Mouse (Mus musculus) lung, embryonic 15.5 days (tissue): Measurements from ENCODE around the gene Ceacam13. TPM values are rescaled to one million over a fixed set of nuclear protein-coding genes. Genes with fewer than 3 reads are reported as not detected.
"Not testable (repeated sequence)": the region's sequence is repeated elsewhere in the genome, so short reads cannot be mapped to it uniquely, and the experiment has no call there.

ENCODE experiments used
- ATAC-seq: fragments of 200-750 bp; cut with Nextera tagmentation; 2 replicates; pipeline ENCODE4 v1.8.0; 2017; ENCODE audit warnings: moderate number of reproducible peaks, borderline replicate concordance; ENCODE audit not compliant: low FRiP score, low TSS enrichment; ENCODE audit errors: extremely low read depth
- H3K27ac ChIP-seq: fragments of 300-500 bp; sonication (generic); 2 replicates; pipeline ENCODE4 v1.5.1; 2015; ENCODE audit warnings: moderate library complexity, mild to moderate bottlenecking, inconsistent platforms
- H3K27me3 ChIP-seq: fragments of 300-500 bp; sonication (generic); 2 replicates; pipeline ENCODE4 v1.6.1; 2015; ENCODE audit warnings: inconsistent platforms
- H3K36me3 ChIP-seq: fragments of 300-500 bp; sonication (generic); 2 replicates; pipeline ENCODE4 v1.6.1; 2015; ENCODE audit warnings: inconsistent platforms
- H3K4me1 ChIP-seq: fragments of 300-500 bp; sonication (generic); 2 replicates; pipeline ENCODE4 v1.6.1; 2015; ENCODE audit warnings: inconsistent platforms
- H3K4me2 ChIP-seq: fragments of 300-500 bp; sonication (generic); 2 replicates; pipeline ENCODE4 v1.6.1; 2015; ENCODE audit warnings: inconsistent platforms, mild to moderate bottlenecking, moderate library complexity
- H3K4me3 ChIP-seq: fragments of 300-500 bp; sonication (generic); 2 replicates; pipeline ENCODE4 v1.5.1; 2015; ENCODE audit warnings: mild to moderate bottlenecking, inconsistent platforms
- H3K9ac ChIP-seq: fragments of 300-500 bp; sonication (generic); 2 replicates; pipeline ENCODE4 v1.6.1; 2015; ENCODE audit warnings: inconsistent platforms
- H3K9me3 ChIP-seq: fragments of 300-500 bp; sonication (generic); 2 replicates; pipeline ENCODE4 v1.6.1; 2016; ENCODE audit warnings: inconsistent platforms
- WGBS: fragments of 180-500 bp; shearing (Covaris S2); methylation state at CpG from one replicate; pipeline ENCODE4 v1.1.7; 2015; 5-methylcytosine and 5-hydroxymethylcytosine counted together
- microRNA-seq: library from miRNA; unstranded; fragments of <30 nt; microRNA quantifications from one replicate; pipeline ENCODE4, GENCODE M21; 2016
- polyA plus RNA-seq: library from polyadenylated mRNA; unstranded; fragments of >200 nt; fragmentation: Nextera tagmentation; extraction: Ambion mirVana; gene quantifications from 2 replicates; pipeline ENCODE4 v1.2.1, GENCODE M21; 2015

Ceacam13 gene
- not detected in 2 replicates for polyA plus RNA-seq

DNA sequence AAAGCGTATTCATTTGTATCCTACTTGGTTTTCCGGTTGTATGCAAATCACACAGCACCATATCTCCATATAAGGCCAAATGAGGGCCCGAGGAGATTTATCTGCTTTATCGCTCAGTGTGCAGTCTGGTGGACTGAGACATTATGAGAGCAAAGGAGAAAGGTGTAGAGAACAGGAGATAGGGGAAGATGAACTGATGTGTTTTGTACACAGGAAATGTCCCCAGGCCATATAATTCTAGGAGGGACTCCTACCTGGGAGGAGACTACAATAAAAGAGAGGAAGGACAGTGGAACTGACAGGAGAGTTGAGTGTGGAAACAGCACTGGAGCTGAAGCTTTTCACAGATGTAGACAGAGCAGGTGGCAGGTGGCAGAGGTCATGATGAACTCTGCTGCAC lies at the start of gene Ceacam13:
Gene Ceacam13, plus strand, starts transcription at position 301 of the 400 bp plus-strand sequence.
- Histone ChIP-seq H3K36me3 (no peaks in the 10 kb centered on the region), H3K27me3 (no peaks in the 10 kb centered on the region), H3K9me3 (no peaks in the 10 kb centered on the region; the same call in 1 of the 2 replicates), H3K27ac (no peak within 1 kb of the TSS), H3K4me2 (no peak within 1 kb of the TSS), H3K4me3 (no peak within 1 kb of the TSS), H3K9ac (no peak within 1 kb of the TSS), H3K4me1 (no peaks in the 10 kb centered on the region)
- 71% methylated on average over 4 of the region's 4 CpGs for WGBS
- ATAC-seq, result no peak

GRCm38 (mm10) chr7:17971824-17972223 lies 37.9 kb upstream of the Ceacam13 start, which contains the start of gene Ceacam11:
Gene Ceacam11, plus strand, starts transcription at chr7:17972124.
- no peaks in the 10 kb centered on the region for H3K4me1 ChIP-seq
- H3K27me3 ChIP-seq, result no peaks in the 10 kb centered on the region
- H3K4me2 ChIP-seq, result no peak within 1 kb of the TSS
- no peak within 1 kb of the TSS for H3K27ac ChIP-seq
- no peak within 1 kb of the TSS for H3K4me3 ChIP-seq
- no peak for ATAC-seq
- H3K36me3 ChIP-seq, result no peaks in the 10 kb centered on the region
- WGBS, result 71% methylated on average over 4 of the region's 4 CpGs
- H3K9me3 ChIP-seq, result peaks cover 5% of the 10 kb centered on the region; the same call in 1 of the 2 replicates
- no peak within 1 kb of the TSS for H3K9ac ChIP-seq

- H3K27me3 ChIP-seq, H3K27ac ChIP-seq, H3K9ac ChIP-seq, H3K9me3 ChIP-seq, H3K36me3 ChIP-seq, H3K4me3 ChIP-seq, H3K4me1 ChIP-seq, ATAC-seq, H3K4me2 ChIP-seq: not testable (repeated sequence)
- 82% methylated on average over 1 of the region's 1 CpGs for WGBS
Measured at GRCm38 (mm10) chr7:18001131-18001530, 8.6 kb upstream of the Ceacam13 start.

DNA sequence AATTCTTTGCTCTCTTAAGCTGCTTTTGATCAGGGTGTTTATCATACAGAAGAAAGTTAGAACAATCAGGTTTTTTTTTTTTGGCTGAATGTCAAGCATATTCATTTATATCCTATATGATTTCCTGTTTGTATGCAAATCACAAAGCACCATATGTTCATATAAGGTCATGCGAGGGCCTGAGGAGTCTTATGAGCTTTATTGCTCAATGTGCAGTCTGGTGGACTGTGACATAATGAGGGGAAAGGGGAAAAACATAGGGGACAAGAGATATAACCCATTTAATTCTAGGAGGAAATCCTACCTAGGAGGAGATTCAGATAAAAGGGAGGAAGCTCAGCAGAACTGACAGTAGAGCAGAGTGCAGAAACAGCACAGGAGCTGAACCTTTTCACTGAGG lies 55.9 kb downstream of the Ceacam13 start, which contains the start of gene Ceacam12:
Gene Ceacam12, plus strand, starts transcription at position 301 of the 400 bp plus-strand sequence.
- Histone ChIP-seq H3K27me3 (no peaks in the 10 kb centered on the region), H3K9ac (no peak within 1 kb of the TSS), H3K4me1 (no peaks in the 10 kb centered on the region), H3K9me3 (no peaks in the 10 kb centered on the region), H3K4me3 (no peak within 1 kb of the TSS), H3K4me2 (no peak within 1 kb of the TSS), H3K27ac (no peak within 1 kb of the TSS), H3K36me3 (no peaks in the 10 kb centered on the region)
- no peak for ATAC-seq
- WGBS, result 77% methylated on average over 1 of the region's 1 CpGs

Small RNA genes within 50 kb of the gene (microRNA-seq; reads per million reads assigned to microRNA genes)
- gene Gm22414, result not detected

Other genes with a start within 250 kb of the Ceacam13 start
- not detected in 2 replicates for gene Ceacam14, start 197.3 kb upstream of the Ceacam13 start, polyA plus RNA-seq
- gene Gm5155, start 138.1 kb upstream of the Ceacam13 start, polyA plus RNA-seq, result not detected in 2 replicates
- not detected in 2 replicates for gene Ceacam11, start 37.8 kb upstream of the Ceacam13 start, polyA plus RNA-seq
- not detected in 2 replicates for gene Ceacam12, start 56.0 kb downstream of the Ceacam13 start, polyA plus RNA-seq
- gene Igfl3, start 166.6 kb downstream of the Ceacam13 start, polyA plus RNA-seq, result not detected in 2 replicates
- gene Mill1, start 235.5 kb downstream of the Ceacam13 start, polyA plus RNA-seq, result not detected in 2 replicates